Mouse (Mus musculus): ENCODE measurements around the gene Gdap2.

DNA sequence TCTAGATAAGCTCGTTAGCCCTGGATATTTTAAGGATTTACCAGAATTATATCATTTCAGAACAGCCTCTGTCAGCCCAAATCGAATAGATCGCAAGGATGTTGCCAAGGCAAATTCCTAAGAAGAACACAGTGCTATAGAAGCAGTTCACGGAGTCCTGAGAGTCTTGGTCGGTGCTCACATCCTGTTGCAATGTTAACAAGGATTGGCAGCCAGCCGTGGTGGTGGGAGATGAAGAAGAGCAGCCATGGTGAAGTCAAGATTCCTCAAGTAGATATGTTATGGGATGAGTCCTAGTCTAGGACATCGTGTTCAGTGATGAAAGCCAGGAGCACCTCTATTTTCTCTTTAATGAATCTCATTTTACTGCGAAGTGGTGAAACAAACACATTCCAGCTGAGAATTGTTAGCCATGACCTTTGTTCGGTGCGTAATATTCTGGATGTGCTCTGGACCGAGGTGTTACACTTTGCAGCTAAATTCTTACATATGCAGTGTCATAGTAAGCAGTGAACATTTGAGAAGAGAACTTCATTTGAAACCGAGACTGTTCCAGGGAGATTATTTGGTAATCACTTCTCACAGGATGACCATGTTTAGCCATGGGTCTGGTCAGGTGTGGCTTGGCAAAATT lies 63.3 kb downstream of the Gdap2 start:
- TF ChIP-seq CTCF (IDR thresholded peaks at IDR 0.05; ENCODE audit: extremely low read depth, insufficient read depth, insufficient read length, insufficient replicate concordance) (no peak), POLR2A (IDR thresholded peaks at IDR 0.05; ENCODE audit: low read depth, low read length) (no peak)

All from spleen, adult 2 months (tissue).